Mouse (Mus musculus): Measurements from ENCODE around the gene Ifnlr1.

DNA sequence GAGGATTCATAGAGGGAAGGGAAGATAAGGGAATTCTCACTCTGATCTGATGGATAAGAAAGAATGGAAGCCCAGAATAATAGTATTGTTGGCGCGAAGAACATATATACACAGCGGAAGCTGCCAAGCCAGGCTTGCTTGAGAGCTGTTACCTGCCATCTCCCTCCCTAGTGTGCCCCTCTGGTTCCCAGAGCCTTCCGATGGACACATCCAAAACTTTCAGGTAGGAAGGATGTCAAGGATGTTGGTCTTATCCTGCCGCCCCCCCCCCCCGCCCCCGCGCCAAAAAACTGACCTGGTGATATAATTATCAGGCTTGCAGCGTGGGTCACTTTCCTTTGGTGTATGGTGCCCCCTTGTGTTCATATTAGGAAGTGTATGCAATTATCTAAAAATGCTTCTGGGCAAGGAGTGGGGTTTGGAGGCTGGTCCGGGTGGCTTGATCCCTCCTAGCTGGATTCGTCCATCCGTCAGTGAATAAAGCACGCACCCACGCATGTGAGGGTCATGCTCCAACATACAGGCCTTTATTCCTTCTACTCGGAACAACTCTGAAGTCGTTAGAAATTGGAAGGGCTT, 18.7 kb upstream of the Ifnlr1 start:
- peak; percentile 80 for TF ChIP-seq CTCF (IDR thresholded peaks at IDR 0.05)
- TF ChIP-seq EP300 (IDR thresholded peaks at IDR 0.05), result no peak
